Mouse (Mus musculus): ENCODE data around the gene Hhipl1.

- TF ChIP-seq CTCF (IDR thresholded peaks at IDR 0.05; ENCODE audit: control insufficient read depth, insufficient read depth, insufficient replicate concordance, low read depth, low read length) (0 out of 2 replicates have a peak, but pooled peaks have one; percentile 30), POLR2A (IDR thresholded peaks at IDR 0.05; ENCODE audit: control insufficient read depth, low read depth, low read length) (no peak)
Measured at GRCm38 (mm10) chr12:108297033-108297432, 9.0 kb upstream of the Hhipl1 start.
